Mouse (Mus musculus) spleen, adult 2 months (tissue): ENCODE data around the gene Nme4.

Source experiments
- CTCF ChIP-seq: fragments of 200-500 bp; IDR thresholded peaks from 2 replicates; pipeline ENCODE4 v1.5.1; 2011; ENCODE audit warnings: mild to moderate bottlenecking, inconsistent platforms; ENCODE audit not compliant: insufficient read depth, insufficient read length, insufficient replicate concordance; ENCODE audit errors: extremely low read depth
- POLR2A ChIP-seq: fragments of 200-500 bp; IDR thresholded peaks from 2 replicates; pipeline ENCODE4 v1.6.1; 2011; ENCODE audit warnings: low read depth, low read length, inconsistent platforms

GRCm38 (mm10) chr17:26080867-26081266 is 14.5 kb downstream of the Nme4 start:
- TF ChIP-seq POLR2A (no peak), CTCF (no peak)
